Mouse (Mus musculus) adrenal gland, postnatal 25 days (tissue): ENCODE measurements around the gene Camk2g. TPM values are rescaled to one million over a fixed set of nuclear protein-coding genes. Genes with fewer than 3 reads are reported as not detected.
"Not testable (repeated sequence)": the region's sequence is repeated elsewhere in the genome, so short reads cannot be mapped to it uniquely, and the experiment has no call there.

Experiments
- DNase-seq: peaks from one replicate; pipeline ENCODE4 v3.0.0; 2021; ENCODE audit warnings: mixed read lengths
- total RNA-seq: library from RNA; stranded (reverse); gene quantifications from 2 replicates; pipeline ENCODE4 v1.2.3, GENCODE M21; 2021

Camk2g gene
- total RNA-seq, 1 experiment from 2014 or later, result 62.6 TPM

DNA sequence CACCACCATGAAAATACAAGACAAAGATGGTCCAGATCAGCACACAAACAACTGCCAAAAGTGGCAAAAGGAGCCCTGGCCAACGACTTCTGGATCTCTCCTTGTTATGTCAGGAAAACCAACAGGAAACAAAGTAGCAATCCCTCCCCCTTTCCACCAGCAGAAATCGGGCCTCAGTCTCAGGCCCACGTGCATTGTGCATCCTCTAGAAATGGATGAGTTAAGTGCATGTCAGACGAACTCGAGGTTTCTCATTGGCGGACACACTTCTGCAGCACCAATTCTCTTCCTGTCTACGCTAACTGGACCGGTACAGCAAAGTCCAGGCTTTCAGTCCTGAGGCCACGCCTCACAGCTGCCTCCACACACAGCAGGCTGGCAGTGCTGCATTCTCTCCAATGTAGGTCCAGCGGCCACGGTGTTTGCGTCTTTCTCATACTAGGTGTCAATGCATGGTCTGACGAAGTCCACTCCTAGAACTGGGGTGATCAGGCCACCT lies 57.9 kb downstream of the Camk2g start:
- DNase-seq, result no peak

DNA sequence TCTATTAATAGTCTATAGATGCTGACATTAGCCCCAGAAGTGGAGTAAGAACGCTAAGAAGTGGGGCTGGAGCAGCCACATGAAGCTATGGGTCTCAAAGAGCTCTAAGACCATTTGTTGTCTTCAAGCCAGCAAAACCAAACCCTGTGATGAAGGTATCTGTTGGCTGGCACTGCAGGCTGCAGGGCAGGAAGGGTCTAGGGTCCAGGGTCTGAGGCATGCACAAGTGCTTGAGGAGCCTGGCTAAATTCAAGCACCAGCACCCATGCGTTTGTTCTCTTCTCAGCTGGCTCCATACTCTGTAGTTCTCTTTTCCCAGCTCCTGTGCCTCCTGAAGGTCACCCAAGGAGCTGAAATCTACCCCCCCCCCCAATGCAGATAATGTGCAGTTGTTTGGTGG lies 58.8 kb downstream of the Camk2g start:
- DNase-seq, result no peak

DNA sequence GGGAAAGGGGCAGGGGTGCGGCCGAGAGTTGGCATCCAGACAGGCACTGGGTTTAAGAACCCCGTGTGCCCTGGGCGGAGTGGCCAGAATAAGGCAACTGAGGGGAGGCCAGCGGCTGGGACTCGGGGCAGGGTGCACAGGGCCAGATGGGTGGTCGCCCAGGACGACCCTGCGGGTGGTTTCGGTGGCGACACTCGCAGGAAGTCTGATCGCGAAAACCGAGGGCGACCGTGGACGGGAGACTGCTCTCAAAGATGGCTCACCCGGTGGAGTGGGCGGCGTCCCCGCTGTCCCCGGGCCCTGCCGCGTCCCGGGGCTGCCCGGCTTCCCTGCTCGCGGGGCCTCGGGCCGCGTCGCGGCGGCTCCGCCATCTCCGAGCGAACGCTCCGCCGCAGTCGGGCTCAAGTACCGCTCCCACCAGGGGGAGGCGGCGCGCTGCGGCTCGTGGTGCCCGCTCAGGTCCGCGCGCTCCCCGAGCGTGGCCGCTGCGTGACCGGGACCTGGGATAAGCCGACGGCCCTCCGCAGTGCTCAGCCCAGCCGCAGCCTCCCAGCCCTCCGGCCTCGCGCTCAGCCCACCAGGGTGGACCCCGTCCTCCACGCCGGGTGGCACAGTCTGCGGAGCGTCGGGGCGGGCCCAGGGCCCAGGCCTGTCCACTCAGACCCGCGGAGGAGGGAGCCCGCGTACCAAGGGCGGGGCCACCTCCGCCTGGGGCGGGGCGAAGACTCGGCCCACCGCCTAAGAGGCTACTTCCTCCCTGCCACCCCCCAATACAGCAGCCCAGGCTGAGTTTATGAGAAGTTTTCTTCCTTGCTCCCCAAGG lies 59.7 kb downstream of the Camk2g start, which contains the start of gene Ndst2:
Gene Ndst2 (minus strand): TSS at position 611 of the 823 bp plus-strand sequence.
- peak; percentile 87 for DNase-seq

DNA sequence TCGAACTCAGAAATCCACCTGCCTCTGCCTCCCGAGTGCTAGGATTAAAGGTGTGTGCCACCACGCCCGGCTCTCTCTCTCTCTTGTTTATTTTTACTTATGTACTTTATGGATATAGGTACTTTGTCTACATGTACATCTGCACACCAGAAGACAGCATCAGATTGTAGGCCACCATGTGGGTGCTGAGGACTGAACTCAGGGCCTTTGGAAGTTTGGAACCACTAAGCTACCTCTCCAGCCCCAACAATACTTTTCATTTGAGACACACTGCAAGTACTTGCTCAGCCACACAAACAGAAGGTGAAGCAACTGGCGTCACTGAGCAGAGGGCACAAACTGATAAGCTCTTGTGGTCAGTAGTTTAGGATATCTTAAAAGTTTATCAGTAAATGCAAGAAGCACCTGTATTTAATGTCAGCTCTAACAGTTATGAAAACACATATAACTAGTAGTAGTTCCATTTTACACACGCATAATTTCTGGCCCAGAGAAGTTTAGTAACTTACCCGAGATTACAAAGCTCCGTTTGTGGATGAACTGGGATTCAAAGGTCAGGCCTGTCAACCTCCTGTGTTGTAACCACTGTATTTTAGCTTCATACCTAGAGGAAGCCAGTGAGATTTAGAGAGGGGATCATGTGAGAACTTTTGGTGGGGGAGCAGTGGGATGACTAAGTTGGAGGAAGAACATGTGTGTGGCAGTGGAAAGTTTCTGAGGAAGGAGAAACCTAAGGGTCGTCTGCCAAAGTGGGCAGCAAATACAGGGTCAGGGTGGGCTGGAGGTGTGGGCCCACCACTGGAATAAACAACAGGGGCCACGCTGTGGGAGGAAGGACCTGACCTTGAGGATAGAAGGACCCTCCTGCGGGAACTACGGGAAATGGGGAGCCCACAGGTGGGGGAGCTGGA lies 60.6 kb downstream of the Camk2g start:
- no peak for DNase-seq

DNA sequence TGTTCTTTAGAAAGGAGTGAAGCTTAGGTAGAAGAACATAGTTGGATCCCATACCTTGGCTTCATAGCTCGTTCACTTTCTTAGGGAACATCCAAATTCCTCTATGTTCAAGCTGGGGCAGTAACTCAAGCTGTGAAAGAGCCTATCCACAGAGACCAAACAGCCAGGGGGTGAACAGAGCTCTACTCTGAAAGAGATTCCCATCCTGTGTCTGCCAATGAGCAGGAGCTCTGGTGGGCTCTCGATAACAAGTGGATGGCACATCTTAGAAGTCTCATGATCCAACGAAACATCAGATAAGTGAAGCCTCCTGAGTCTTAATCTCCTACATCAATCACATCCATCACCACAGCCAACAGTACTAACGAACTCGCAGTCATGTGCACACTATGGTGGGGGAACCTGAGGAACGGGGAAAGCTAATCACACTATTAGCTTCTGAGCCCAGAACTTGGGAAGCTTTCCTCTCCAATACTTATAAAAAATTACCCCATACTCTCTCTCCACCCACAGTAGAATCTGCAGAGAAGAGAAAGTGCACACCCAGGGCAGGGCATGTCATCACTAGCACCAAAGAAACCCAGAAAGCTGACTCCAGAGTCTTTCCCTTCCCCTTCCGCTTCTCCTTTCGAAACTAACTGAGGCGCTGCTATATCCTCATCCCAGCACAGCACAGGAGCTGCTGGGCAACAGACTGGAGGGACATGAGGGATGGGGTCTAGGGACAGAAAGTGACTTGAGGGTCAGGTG lies 62.9 kb downstream of the Camk2g start:
- DNase-seq, result no peak

DNA sequence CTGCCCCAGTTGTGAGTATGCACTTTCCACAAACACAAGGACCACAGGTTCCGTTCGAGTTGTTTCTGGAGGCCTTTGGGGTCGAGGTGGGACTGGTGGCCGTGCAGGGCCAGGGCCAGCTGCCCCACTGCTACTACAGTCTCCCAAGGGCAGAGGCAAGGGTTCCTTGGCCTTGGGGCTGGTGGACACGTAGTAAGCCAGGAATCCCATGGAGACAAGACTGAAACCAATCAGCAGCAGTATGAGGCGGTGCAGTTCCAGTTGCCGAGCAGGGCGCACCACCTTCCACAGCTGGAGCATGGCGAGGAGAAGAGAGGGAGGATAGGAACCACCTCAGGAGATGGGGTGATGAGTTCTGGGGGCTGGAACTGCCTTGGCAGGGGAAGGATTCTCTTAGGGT lies 64.0 kb downstream of the Camk2g start:
- DNase-seq, result no peak

DNA sequence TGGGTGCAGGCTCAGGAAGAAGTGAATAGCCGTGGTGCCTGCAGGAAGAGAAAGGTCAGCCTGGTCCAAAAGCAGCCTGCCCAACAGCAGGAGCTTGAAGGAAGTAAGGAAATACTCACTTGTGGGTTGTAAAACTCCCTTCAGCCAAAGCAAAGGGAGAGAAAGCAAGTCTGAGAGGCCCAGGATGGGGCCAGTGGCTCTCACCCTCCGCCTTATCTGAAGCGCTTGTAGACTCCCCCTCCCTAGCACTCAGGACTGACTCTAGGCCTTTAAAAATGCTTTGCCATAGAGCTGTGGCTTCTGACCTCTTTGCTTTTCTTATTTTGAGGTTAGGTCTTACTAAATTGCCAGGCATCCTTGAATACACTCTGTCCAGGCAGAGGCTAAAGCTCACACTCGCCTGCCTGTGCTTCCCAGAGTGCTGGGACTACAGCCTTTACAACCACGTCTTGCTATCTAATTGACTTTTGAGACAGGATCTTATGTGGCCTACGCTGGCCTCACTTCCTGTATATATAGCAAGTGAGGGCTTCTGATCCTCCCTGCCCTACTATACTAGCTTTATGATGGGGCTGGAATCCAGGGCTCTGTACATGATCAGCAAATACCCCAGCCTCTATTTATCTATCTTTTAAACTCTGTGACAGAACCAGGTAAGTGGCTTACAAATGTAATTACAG lies 68.1 kb downstream of the Camk2g start:
- DNase-seq, result no peak

DNA sequence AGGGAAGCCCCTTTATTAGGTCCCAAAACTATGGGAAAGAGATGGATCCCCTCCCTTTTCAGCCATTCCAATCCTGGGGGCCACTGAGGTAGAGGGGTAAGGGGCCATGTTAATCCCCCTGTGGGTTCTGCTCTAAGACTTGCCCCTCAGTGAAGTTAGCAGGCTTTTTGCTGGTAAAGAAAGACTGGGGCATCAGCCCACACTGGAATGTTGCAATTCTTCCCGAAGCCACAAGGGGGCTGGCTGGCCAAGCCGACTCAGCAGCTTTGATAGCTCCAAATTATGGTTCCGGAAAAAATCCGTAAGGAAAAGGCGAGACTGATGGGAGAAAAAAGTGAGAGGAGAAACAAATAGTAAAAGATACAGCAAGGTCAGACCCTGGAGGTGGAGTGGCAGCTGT lies 69.8 kb downstream of the Camk2g start:
- peak; percentile 68 for DNase-seq

DNA sequence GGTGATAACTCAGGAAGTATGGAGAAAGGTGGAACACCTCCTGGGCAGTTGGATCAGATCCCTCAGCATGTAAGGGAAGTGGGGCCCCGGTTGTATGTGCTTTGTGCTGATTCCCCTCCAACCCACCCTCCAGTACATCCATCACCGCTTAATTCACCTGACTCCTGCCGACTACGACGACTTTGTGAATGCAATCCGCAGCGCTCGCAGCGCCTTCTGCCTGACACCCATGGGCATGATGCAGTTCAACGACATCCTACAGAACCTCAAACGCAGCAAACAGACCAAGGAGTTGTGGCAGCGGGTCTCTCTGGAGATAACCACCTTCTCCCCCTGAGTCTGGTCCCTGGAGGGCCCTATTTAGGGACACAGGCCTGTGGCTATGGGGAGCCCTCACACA lies 70.9 kb downstream of the Camk2g start:
- DNase-seq, result no peak

DNA sequence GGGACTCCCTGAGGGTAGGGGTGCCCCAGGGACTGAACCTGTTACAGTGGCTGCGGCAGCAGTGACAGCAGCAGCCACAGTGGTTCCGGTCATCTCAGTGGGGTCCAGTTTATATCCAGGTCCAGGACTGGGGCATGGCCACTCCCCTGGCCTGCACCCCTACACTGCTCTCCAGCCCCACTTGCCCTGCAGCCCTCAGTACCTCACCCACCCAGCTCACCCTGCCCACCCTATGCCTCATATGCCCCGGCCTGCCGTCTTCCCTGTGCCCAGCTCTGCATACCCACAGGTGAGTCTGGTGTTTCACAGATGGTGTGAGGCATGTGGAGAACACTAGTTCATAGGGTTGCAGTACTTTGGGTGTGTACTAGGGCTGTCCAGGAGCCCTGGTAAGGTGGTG lies 72.5 kb downstream of the Camk2g start:
- no peak for DNase-seq

DNA sequence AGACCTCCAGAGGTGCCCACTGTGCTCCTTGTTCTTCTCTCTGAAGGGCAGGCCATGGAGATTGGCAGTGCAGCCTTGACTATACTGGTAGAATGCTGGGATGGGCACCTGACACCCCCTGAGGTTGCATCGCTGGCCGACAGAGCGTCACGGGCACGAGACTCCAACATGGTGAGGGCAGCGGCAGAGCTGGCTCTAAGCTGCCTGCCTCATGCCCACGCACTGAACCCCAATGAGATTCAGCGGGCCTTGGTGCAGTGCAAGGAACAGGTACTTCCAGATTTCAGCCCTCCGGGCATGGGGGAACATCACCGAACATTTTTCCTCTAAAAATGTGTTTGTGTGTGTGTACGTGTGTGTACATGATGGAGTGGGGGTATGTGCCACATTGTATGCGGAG lies 74.1 kb downstream of the Camk2g start:
- no peak for DNase-seq

DNA sequence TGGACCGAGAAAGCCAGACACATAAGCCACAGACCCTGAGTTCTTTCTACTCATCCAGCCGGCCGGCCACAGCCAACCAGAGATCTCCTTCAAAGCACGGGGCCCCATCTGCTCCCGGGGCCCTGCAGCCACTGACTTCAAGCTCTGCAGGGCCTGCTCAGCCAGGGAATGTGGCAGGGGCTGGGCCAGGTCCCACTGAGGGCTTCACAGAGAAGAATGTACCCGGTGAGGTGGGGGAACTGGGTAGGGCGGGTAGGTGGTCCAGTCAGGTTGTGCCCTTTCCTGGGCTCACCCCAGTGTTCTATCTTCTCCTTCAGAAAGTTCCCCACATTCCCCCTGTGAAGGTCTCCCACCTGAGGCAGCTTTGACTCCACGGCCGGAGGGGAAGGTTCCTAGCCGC lies 75.4 kb downstream of the Camk2g start:
- DNase-seq, result no peak

DNA sequence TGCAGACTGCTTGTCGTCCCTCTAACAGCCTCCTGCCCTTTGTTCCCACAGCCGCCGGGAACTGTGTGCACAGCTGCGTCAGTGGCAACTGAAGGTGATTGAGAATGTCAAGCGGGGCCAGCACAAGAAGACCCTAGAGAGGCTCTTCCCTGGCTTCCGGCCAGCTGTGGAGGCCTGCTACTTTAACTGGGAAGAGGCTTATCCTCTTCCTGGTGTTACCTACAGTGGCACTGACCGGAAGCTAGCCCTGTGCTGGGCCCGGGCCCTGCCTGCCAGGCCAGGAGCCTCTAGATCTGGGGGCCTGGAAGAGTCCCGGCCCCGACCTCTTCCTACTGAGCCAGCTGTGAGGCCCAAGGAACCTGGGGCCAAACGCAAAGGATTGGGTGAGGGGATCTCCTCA lies 80.1 kb downstream of the Camk2g start:
- DNase-seq, result no peak

DNA sequence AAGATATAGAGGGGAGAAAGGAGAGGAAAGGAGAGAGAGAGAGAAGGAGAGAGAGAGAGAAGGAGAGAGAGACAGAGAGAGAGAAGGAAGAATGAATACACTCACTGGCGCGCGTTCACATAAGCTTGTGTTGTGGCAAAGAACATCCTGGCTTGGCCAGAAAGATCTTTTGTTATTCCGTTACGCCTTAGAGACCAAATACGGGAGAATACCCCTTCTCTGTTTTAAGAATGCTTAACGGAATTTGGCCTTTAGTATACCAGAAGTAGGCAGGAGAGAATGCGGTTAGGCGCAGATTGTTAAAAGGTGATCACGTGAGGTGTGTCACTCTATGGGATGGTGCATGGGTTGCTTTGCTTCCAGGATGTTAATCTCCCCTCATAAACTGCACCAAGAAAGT lies 85.6 kb downstream of the Camk2g start:
- no peak for DNase-seq

DNA sequence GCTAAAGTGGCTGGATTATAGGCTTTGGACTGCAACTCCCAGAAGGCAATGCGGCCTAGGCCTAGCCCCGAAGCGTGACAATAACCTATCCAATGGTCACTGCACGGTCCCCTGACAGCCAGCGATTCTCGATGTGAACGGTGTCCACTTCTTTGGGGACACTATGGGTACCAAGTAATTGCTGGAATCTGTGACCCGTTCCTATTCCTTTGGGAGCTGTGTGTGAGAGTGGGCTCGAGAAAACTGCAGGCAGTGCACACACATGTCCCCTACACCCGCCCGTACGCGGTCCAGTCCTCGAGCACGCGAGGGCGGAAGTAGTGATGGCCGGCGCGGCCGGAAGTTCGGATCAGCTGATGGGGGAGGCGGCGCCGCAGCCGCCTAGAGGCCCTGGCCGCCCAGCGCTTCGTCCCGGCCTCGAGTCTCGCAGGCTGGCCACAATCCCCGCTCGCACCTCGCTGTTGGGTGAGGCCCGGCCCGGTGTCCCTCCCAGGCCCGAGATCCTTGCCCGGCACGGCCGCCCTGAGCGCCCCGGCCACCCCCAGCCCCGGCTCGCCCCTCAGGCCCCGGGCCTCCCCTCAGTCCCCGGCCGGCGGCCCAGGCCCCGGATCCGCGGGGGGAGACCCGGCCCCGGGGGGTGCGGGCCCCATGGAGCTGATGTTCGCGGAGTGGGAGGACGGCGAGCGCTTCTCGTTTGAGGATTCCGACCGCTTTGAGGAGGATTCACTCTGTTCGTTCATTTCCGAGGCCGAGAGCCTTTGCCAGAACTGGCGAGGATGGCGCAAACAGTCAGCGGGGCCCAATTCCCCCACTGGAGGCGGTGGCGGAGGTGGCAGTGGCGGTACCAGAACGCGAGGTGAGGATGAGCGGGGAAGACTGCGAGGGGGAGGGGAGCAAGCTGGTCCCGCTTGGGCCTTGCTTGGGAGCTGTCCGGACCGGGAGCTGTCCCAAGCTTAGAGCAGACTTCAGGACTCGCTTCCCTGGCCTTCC lies 86.4 kb downstream of the Camk2g start, which contains the start of gene Zswim8:
Gene Zswim8 (plus strand): TSS at position 352 of the 990 bp plus-strand sequence.
- DNase-seq, result peak; percentile 89

DNA sequence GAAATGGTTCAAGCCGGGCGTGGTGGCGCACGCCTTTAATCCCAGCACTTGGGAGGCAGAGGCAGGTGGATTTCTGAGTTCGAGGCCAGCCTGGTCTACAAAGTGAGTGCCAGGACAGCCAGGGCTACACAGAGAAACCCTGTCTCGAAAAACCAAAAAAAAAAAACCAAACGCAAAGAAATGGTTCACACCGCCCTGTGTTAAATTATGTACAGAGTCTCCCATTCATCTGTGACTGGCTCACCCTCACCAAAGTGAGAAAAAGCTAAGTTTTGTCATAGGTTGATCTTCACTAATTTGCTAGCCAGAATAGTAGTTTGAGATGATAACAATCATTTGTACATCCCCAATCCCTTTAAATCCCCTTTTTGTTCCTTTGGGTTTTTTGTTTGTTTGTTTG lies 90.4 kb downstream of the Camk2g start:
- not testable (repeated sequence) for DNase-seq

DNA sequence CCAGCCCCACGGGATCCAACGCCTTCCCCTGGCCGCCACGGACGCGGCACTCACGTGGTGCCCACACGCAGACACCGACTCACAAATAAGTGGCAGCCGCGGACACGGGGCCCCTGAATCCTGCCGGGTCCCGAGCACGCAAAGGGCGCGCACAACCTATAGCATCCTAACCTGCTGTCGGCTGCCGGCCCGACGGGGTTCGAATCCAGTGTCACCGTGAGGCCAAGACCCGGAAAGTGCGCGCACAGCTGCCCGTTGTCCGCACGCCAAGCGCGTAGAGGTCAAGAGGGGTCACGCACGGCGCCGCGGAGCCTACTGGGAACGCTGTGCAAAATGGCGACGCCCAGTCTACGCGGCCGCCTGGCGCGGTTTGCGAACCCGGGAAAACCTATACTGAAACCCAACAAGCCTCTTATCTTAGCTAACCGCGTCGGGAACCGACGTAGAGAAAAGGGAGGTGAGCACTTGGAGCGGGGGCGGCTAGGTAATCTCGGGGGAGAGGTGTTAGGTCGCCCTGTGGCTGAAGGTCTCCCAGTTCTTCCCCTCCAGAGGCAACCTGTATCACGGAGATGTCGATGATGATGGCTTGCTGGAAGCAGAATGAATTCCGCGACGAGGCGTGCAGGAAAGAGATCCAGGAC lies 91.0 kb downstream of the Camk2g start, which contains the start of gene Chchd1:
Gene Chchd1 (plus strand): TSS at position 266 of the 641 bp plus-strand sequence.
- peak; percentile 92 for DNase-seq

DNA sequence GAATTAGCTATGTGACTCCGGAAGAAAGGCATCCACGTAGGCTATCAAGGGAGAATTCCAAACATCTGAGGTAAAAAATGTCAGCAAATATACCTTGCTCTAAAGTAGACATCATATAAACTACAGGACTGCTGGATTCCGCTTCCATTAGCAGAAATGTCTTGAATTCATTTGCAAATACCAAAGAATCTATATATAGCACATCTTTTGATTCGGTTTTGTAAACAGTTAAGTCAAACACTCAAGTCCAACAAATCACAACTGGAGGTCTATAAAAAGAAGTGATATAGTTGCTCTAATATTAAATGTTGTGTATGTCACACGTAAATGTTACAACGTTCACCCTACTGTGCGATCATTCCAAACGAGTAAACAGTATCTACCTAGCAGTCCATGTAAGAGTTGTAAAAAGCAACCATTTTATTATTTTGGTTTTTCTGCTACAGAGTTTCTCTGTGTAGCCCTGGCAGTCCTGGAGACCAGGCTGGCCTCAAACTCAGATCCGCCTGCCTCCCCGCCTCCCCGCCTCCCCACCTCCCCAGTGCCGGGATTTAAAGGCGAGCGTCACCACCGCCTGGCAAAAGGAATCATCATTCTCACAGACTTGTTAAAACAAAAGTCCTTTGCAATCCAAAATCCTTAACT lies 91.7 kb downstream of the Camk2g start:
- no peak for DNase-seq

DNA sequence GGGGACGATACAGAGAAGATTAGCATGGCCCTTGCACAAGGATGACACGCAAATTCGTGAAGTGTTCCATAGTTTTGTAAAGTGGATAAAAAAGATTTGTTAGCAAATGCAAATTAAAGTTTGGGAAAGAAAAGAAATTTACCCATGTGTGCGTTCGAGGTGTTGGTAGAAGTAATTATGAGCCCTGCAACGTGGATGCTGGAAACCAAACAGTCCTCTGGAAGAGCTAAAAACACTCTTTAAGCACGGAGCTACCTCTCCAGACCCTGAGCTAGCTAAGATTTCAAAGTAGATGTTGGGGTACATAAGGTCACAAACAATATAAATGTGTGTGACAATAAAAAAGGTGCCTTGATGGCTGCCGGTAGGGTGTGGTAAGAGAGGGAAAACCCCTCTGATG lies 92.3 kb downstream of the Camk2g start:
- DNase-seq, result no peak
